Mouse (Mus musculus) CD4-positive helper T cell, adult 2 months (primary cell): Measurements from ENCODE around the gene S1pr2.

Source experiments
- DNase-seq: peaks from one replicate; pipeline ENCODE4 v3.0.0-alpha.2; 2012; ENCODE audit warnings: low read depth, missing footprints, low spot score

Gene S1pr2

DNA sequence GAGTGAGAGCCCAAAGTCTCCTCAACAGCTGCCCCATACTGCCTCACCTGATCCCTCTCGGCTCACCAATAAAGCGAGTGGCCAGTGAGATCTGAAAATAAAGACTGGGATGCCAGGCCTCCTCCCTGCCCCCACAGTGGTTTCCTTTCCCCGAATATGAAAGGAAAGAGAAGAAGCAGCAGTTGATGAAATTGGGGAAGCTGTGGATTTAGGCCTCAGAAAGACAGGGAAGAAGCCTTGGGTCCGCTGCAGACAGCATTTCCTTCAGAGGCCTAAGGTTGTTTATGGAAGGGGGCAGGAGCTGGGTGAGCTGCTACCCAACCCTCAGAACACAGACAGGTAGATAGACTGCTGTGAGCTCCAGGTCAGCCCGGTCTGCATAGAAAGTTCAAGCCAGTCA lies 9.8 kb downstream of the S1pr2 start:
- DNase-seq: no peak

DNA sequence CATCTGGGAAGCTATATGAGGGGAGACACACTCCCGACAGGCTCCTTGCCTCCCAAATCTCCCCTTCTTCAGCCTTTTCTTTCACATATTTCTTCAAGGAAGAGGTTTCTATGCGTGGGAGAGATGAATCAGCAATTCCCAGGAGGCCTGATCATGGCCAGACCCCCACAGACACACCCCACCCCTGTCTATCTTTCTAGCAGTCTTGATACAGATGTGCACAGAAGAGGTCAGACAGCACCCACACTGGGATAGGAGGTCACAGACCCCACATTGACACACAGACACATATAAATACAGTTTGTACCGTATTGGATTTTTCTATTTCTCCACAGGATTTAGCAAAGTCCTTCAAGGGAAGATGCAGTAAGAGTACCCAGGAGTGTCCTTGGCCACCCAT lies 10.6 kb downstream of the S1pr2 start:
- no peak for DNase-seq

DNA sequence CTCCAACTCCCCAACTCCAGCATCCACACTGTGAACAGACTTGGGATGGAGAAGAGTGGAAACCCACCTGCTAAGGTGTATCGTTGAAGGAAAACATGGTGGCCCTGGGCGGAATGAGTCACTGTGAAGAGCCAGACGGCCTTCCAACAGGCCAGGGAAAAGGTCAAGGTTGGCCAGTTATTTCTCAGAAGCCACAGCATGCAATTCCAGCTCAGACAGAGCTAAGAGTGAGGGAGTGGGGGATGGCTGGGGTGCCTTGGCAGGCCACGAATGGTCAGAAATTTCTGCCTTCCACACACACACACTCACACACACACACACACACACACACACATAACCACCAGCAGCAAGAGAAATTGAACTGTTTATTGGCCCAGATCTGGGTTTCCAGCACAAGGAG lies 11.0 kb downstream of the S1pr2 start:
- DNase-seq: no peak

DNA sequence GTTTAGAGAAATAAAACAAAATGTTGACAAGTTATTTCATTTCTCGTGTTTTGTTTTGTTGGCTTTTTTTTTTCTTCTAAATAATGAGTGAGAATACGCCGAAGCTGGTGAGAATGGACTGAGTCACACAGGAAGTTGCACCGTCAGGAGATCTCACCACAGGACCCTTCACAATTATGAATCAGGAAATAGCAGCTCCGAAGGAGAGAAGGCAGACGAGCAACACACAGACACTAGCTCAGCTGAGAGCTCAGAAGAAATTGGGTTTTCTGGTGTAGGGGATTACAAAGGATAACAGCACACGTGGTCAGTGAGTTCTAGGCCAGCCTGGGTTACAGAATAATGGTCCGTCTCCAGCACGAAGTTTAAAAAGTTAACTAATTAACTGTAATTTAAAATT lies 15.0 kb downstream of the S1pr2 start:
- peak; percentile 70 for DNase-seq

DNA sequence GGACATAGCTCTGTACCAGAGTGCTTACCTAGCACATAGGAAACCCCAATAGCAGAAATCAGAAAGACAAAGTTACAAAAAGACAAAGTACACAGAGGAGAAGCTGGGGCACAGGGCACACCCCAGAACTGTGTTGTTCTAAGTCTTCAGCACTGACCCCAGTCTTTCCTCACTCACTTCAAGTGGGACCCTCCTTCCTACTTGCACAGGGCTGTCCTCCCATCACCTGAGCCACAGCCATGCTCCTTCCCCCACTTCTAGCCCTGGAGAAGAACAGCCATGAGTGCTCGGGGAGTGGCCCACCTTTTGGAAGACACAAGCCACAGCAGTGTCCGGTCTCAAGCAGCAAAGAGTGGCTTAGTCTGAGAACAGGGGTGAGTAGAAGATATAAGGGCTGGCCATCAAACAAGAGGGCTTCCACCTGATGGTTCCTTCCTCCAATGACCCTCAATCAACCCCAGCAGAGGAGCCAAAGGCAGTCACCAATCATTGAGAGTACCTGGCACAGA lies 17.1 kb downstream of the S1pr2 start, which contains the start of gene Dnmt1:
TSS of gene Dnmt1 (minus strand) at position 459 of the 509 bp plus-strand sequence.
- DNase-seq: no peak

DNA sequence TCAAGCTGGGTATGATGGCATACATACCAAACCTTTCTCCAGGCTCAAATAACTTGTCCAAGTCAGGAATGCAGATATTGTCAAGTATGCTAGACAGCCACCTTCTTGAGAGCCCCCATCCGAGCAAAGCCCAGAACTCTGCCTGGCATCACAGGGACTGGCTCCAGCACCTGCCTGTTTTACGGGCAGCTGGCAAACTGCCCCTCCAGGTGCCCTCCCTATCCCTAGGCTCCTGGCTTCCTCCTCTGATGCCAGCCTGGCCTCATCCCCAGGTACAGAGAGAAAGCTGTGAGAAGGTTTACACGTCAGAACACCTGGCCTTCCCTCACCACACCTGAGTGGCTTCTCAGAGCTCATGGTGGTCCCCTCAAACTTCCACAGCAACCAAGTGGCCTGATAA lies 19.6 kb downstream of the S1pr2 start:
- no peak for DNase-seq

DNA sequence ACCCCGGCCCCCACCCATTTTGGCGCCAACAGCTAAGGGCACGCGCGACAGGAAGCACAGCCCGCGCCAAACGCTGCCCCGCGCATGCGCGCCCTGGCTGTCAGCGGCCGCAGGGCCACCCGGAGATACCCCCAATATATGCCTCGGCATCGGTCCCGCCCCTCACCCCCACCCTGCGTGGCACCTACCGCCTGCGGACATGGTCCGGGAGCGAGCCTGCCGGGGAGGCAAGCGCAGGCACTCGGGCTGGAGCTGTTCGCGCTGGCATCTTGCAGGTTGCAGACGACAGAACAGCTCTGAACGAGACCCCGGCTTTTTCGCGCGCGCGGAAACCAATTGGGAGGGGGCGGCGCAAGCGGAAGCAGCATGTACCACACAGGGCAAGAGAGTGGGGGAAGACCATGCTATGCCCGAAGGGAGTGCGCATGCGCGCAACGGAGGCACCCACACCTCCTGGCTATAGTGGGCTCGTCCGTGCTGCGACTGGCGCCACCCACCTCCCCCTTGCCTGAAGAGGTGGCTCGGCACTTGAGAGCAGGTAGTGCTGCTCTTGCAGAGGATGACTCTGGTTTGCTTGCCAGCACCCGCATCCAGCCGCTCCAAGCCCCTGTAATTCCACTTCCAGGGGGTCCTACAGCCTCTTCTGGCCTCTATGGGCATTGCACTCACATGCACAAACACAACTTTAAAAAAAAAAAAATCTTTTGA lies 23.9 kb downstream of the S1pr2 start:
- DNase-seq: peak; percentile 98

DNA sequence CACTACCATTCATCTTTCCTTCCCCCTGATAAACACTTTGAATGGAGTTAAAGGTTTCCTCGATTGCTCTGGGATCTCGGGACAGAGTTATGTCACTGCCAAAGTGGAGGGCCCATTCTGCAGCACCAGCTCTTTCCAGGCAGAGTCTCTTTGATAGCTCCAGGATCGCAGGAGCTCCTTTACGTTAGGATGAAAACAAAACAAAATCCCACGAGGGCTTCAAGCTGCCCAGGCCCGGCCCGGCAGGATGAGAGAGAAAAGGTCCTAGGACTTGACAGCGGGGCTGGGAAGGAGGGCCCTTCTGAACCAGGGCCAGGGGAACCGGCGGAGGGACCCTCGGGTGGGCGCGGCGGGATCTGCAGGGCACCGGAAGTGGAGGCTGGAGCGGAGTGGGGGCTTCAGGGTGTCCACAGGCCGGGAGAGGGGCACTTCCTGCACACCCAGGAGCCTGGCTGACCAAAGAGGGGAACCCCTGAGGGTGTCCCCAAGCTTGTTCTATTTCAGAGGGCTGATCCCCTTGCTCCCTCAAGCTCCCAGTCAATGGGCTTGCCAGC lies 24.5 kb downstream of the S1pr2 start:
- peak; percentile 10 for DNase-seq

DNA sequence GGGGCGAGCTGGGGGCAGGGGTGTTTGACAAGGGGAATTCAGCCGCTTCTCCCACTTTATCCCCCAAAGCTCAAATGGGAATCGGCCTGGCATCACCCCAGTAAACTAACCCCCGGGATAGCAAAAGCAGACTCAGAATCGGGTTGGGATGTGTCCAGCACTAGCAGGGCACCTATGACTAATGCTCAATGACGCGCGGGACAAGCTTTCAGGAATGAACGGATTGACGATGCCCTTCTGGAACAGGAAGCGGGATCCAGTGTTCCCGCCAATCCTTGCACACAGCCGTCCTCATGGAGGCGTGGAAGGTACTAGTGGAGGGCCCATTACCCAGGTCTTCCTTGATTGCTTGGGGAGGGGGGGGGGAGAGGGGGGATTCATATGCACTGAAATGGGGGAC lies 25.1 kb downstream of the S1pr2 start:
- DNase-seq: peak; percentile 12

DNA sequence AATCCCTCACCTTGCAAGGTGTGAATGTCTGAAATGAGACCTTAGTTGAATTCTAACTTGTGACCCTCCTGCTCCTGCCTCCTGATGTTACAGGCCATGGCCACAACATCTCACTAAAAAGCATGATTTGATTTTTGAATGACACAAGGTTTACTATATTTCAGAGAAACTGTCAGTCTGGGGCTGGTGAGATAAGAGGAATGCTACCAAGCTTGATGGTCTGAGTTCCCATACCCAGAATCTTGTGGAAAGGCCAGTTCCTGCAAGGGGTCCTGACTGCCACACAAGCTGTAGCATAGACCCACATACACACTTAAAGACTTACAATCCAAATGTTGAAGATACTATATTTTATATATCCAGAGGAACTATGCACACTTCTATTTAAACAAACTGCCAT lies 26.2 kb downstream of the S1pr2 start:
- no peak for DNase-seq

DNA sequence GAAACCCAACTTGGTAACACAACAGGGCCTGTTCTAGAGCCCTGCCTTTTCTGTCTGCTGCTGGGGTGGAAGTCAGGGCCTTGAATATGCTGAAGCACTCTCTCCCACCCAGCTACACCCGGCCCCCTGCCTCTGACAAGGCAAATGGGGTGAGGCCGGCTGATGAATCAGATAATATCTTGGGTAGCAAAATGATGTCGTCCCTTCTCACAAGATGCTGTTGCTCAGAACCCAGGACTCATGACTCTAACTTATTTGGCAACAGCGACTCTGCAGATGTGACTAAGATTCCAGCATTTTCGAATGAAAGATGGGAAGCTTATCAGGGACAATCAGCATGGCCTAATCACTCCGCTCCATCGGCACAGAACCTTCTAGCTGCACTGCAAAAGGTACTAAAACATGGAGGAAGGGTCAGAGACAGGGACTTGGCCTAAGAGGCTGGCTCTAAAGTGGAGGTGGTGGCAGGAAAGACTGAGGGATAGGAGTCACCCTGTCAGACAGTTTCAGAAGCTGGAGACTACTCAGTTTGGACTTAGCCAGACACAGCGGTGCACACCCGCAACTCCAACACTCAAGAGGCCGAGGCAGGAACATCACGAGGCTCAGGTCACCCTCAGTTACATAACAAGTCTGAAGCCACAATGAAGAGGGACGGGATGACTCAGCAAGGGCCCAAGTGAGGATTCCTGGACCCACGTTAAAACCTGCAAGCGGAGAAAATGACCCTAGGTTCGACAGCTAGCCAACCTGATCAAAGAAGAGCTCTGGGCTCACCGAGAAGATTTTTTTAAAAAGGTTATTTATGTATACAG lies 30.3 kb downstream of the S1pr2 start:
- DNase-seq: no peak

DNA sequence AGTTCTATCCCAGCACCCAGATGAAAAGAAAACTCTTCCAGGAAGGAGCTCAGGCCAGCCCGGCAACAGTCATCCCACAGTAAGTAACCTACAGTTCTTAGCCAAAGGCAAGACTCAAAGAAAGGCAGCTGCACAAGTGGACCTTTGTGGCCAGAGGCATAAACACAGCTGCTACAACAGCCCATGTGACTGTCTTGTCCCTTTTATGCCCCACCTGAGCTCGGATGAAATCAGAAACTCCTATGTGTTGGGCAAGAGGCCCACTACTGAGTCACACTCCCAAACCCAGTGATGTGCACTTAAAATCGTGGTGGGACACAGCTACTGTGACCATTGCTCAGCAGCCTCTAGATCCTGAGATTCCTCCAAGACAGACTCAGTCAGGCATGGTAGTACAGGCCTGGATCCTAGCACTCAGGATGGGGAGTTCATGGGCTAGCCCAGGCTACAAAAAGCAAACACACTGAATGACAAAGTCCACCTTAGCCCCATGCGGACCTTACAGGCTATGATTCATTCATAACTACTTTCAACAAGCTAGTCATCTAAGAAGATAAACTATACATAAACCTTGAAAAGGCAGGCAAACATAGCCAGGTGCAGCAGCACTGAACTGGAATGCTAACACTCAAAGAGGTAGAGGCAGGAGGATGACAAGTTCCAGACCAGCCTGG lies 31.7 kb downstream of the S1pr2 start:
- no peak for DNase-seq

DNA sequence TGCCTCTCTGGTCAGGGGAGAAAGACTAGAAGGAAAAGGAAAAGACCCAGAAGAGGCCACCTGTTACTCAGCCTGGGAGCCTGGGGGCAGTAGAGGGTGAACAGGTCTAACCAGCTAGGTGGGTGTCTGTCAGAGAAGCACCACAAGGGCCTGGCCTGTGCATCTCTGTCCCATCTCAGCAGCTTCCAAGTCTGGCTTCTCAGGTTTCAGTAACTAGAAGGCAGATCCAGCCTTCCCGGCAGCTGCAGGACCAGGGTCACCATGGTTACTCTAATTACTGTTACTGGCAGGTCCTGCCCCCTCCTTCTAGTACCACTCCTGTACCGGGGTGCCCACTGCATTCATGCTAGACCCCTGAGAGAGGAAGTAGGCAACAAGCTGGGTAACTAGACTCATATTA lies 32.7 kb downstream of the S1pr2 start:
- no peak for DNase-seq

DNA sequence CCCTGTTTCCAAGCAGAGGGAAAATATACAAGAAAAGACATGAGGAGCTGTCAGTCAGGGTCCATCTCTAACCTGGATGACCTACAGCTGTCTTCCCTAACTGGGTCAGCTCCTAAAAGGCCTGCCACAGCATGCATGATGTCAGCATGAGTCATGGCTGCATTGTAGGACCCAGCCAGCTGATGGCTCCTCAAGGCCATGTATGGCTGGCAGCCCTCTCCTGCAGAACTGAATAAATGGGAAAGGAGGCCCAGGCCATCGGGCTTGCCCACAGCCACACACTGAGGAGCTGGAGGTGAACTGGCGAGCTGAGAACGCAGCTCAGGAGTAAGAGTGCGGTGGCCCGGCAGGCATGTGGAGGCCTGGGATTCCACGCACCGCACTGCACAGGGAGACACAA lies 33.2 kb downstream of the S1pr2 start:
- DNase-seq: no peak

DNA sequence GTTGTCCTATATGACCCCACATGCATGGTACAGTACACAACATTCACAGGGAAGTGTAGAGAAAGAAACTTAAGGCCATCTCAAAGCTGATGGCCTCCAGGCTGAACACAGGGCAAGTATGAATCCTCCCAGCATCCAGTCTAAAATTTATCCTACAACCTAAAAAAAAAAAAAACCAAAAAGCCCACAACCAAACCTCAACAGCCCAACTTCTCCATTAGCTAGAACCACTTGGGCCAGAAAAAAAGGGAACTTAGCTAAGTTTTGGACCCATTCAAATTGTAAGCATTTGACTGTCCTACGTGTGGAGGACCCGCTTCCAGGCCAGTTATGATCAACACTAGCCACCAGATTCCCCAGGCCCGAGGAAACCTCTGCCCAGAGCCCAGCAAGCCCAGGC lies 53.3 kb downstream of the S1pr2 start:
- no peak for DNase-seq

DNA sequence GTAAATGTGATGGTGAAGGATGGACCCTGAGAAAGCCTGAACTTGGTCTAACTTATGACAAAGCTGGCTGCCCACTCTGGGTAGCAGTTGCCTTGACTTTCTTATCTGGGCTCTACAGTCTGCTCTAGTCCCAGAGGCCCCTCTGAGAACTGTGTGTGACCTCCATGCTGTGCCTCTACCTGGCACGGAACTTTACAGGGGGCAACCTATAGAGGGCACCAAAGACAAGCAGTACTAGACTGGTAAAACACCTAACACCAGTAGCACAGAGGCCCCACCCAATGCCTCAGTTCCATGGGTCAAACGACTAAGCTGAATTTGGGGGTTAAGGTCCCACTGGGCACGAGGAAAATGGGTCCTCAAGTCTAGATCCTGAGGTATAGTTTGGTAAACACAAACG lies 60.4 kb downstream of the S1pr2 start:
- peak; percentile 63 for DNase-seq
